Mouse (Mus musculus) right cerebral cortex, adult 18-20 months (tissue): ENCODE measurements at regions not wholly inside any gene's neighbourhood (a gene's known extent, or its start where the extent isn't known, plus 50 kb on each side); places are given as distances from the start of the nearest gene placed in this dataset.

Experiments used
- DNase-seq: peaks from one replicate; pipeline ENCODE4 v3.0.0; 2022; ENCODE audit warnings: mixed read lengths

DNA sequence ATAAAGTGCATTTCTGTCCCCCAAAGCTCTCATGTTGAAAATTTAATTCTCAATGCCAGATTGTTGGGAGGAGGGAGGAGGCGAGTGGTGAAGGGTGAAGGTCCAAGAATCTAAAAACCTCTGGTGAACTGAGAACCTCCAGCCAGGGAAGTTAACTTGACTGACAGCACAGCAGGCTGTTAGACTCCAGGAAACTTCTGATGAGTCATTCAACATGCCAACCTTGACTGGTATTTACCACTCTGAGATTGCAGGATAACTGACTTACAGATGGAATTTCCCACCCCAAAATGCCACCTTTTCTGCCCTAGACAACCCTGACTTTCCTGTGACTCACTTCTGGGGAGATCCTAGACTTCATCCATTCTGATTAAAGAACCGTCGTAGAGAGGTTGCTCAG, 58.6 kb upstream of the Prdm8 start:
- no peak for DNase-seq

DNA sequence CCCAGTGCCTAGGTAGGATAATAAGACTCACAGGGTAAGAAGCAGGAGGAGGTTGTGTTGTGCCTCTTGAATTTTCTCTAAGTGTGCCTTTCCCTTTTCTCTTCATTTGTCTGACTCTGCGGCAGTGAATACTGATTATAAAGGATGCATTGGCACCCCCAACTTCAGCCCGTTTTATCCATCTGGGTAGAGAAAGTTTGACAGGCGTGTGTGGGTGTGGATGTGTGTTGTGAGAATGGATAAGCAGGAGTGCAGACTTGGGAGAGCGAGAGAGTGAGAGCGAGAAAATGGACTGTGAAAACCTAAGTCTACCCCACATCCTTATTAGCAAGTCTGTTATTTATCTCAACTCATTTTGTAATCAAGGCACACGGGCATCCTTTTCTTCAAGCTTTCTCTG, 60.7 kb upstream of the Prdm8 start:
- DNase-seq = peak; percentile 55

DNA sequence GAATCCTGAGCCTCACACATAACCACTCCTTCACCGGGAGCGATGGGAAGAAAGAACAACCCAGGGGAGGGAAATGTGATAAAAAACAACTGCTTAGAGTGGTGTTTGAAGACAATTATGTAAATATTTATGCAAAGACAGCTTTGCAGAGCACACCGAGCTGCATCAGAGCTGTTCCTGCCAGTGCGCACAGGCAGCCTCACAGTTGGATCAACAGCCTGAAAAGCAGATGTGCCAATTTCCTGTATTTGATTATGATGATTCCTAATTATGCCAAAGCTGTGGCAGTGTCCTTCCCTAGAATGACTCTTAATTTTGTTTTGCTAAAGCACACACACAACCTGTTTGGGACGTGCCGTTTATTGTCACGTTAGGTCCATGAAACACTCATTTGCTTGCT, 52.6 kb upstream of the Antxr2 start:
- DNase-seq = no peak

DNA sequence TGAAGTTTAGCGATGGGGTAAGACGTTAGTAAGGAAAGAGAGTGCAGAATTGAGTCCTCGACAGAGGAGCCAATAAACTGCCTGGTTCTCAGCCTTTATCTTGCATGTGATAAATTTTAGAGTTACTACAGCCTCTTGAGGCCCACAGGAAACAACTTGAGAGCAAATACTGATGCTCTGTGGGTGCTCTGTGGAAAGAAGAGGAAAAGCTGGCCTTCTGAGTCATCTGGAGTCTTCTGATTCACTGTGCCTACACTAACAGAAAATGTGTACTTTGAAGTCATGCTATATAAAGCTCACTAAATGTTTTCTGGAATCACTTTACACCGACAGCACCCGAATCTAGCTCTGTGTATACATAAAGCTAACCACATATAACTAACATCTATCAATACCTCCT, 50.4 kb upstream of the Antxr2 start:
- DNase-seq = peak; percentile 32
